Mouse (Mus musculus): ENCODE measurements around the gene Fzd4. TPM values are rescaled to one million over a fixed set of nuclear protein-coding genes. Genes with fewer than 3 reads are reported as not detected.

The Fzd4 gene
- total RNA-seq, 2 experiments from 2014 or later, result 6.1 to 7.6 TPM

Other genes starting within 250 kb of the Fzd4 start
- 10 to 100 TPM; 62.7 to 70.0 TPM for gene Tmem135, start 133 bp upstream of the Fzd4 start, total RNA-seq (2021)
- gene Prss23, start 122.8 kb downstream of the Fzd4 start, total RNA-seq (2021), result 10 to 100 TPM; 16.5 to 16.6 TPM
- gene Me3, start 228.0 kb downstream of the Fzd4 start, total RNA-seq (2021), result 10 to 100 TPM; 90.2 to 91.4 TPM